Mouse (Mus musculus) frontal cortex, postnatal 14 days (tissue): Measurements from ENCODE around the gene Ccdc124.
A peak's percentile ranks its signal among the peaks of the same experiment; 100 is the strongest.
"Not testable (repeated sequence)": the region's sequence is repeated elsewhere in the genome, so short reads cannot be mapped to it uniquely, and the experiment has no call there.

Experiments
- DNase-seq, 2 experiments: peaks; one replicate each; pipeline ENCODE4 v3.0.0; 2022; ENCODE audit warnings: low spot score in 2 of 2

Gene Ccdc124

DNA sequence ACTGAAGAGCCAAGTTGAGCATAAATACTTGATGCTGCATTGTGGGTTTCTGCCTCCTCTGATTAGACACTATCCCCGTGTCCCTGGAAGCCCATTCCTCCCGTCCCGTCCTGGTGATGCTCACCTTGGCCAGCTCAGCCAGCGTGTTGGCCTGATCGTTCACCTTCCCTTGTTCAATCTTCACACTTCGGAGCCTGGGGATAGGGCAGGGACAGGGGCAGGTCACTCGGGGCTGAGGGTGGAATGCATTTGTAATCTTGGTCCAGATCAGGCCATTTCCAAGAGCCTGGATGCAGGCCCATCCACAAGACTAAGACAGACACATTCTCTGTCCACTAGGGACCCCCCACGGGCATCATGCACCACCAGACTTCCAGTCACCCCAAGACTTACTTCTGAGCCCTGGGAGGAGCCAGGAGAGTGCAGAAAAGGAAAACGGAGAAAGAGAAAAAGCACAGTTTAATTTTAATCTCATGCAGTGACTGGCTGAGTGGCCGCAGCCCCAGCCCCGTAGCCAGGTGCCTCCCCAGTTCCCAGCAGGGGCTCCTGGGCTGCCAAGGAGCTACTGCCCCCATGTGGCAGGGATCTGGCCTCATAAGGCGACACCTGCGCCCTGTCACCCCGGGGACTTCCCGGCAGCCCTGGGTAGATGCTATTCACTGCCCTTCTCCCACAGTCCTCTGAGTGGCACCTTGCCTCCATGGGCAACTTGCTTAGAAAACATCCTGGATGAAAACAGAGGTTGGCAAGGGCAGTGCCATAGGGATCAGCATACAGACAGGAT, 27.2 kb downstream of the Ccdc124 start:
- DNase-seq = no peak

DNA sequence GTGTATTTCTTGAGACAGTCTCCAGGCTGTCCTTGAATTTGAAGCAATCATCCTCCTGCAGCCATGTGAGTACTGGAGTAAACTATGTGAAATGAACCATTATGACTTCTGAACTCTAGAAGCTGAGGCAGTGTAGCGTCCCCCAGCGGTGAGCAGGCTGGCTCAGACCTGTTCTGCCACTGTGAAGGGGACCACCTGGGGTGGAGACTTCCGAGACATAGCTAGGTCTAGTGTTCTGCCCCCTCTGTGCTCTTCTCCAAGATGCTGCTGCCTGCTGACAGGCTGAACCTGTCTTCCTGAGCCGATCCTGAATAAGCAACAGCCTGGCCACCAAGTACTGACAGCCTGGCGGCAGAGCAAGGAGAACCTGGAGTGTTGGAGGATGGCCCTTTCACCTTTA, 28.6 kb downstream of the Ccdc124 start:
- DNase-seq = no peak

DNA sequence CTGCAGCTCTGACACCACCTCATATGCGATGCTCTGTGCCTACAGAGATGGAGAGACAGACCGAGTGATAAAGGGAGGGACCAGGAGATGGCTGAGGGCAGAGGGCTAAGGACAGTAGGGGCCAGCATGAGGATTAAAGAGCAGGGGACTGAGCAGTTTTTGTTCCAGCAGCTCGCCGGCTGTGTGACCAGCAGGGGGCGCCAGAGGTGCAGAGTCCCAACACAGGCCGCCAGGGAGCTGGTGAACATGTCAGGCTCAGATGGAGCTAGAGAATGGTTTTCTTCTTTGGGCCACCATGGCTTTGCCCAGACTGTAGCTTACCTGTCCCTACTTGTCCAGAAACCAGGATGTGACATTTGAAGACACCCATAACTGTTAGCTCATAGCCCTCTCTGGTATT, 29.2 kb downstream of the Ccdc124 start:
- peak in 1 of 2 experiments; percentile 84 for DNase-seq

DNA sequence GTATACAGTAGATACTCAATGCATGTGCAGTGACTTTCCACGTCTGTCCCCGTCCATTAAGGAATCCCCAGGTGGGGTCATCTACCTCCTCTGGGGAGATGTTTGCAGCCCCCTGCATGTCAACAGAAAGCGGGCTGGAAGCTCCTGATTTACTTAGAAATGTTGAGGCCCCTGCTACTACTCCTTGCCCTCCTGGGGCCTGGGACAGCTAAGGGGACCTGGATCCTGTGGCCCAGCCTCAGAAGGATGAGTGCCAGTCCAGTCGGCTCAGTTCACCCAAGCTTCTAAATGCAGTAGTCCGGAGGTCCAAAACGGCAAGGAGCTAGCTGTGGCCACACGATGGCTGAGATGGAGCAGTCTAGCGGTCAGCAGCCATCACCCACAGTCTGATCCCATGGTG, 29.8 kb downstream of the Ccdc124 start:
- no peak for DNase-seq

DNA sequence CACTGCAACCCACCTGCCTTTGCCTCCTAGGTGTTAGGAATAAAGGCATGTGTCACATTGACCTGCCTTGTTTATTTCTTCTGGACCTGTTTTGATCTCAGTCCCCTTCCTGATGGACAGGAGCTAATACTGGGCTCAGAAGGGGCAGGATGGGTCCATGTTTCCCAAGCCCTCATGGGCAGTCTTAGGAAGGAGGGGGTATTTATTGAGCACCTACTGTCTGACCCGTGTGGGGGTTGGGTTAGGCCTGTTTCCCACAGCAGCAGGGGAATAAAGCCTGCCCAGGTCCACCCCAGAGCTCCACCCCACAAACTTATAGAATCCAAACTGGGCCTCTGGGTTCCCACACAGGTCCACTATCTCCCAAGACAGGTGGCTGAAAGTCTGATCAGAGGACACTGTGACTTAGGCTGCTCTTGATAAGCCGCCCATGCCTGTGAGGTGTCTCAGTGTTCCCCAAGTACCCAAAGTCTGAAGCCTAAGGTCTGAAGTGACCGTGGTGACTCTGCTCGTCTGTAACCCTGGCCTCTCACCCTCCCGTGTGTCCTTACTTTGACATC, 30.4 kb downstream of the Ccdc124 start:
- no peak for DNase-seq

DNA sequence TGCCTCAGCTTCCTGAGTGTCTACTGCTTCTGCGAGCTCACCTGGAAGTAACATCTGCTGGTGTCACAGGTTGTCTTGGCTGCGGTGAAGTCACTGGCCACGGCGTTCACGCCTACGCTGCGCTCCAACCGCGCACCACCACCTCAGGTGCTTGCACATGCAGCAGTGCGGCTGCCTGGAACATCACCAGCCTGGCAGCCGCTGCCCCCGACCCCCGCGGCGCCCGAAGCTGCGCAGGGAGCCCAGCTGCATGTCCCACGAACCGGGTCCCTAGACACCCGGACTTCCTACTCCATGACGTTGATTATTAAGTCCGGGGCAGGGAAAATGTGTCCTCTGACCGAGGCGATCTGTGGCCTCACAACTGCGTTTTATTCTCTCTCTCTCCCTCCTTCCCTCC, 31.3 kb downstream of the Ccdc124 start:
- DNase-seq = no peak

DNA sequence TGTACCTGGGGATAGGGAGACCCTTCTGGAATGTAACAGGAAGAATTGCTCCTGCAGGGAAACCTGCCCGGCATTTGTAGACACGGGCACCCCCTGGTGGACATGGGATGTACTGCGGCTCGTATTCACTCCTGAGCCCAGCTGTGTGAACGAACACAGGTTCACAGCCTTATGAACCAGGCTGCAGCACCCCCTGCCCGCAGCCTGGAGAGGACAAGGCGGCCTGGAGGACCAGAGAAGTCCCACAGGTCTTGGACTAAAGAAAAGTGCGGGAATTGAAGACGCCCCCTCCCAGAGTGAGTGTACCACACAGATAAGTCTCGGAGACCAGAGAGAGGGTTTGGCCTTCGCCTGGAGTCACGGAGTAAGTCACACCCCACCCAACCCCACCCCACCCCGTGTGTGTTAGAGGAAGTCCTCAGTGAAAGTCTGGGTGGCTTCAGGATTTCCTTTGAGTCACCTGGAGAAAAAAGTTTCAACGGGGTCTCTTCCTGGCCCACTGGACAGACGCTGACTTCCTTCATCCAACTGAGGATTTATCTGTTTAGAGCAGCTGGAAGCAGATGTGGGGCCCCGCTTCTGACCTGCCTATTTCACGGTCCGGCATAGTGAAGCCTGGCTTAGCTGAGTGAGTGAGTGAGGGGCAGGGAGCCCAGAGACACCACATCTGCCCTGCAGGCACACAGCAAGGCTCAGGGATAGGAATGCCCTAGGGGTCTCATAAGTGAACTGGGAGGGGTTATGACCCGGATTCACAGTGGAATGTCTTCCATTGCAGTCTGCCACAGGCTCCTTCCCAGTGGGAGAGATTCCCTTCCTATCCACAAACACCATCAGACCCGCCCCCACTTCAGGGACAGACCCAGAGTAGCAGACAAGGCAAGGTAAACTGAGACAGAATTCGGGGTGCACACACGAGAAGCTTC, 32.3 kb downstream of the Ccdc124 start:
- DNase-seq = peak; percentile 79 to 94

DNA sequence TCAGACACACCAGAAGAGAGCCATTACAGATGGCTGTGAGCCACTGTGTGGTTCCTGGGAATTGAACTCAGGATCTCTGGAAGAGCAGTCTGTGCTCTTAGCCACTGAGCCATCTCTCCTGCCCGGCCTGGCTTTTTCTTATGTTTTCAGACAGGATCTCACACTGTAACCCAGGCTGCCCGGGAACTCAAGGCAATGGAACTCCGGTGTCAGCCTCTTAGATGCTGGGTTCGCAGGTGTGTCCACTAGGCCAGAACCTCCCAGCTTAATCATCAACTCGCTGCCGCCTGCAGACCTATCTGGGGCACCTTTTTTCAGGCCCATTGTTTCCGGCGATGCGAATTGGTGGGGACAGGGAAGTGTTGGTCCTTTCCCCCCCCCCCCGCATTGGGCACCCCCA, 33.1 kb downstream of the Ccdc124 start:
- no peak for DNase-seq

DNA sequence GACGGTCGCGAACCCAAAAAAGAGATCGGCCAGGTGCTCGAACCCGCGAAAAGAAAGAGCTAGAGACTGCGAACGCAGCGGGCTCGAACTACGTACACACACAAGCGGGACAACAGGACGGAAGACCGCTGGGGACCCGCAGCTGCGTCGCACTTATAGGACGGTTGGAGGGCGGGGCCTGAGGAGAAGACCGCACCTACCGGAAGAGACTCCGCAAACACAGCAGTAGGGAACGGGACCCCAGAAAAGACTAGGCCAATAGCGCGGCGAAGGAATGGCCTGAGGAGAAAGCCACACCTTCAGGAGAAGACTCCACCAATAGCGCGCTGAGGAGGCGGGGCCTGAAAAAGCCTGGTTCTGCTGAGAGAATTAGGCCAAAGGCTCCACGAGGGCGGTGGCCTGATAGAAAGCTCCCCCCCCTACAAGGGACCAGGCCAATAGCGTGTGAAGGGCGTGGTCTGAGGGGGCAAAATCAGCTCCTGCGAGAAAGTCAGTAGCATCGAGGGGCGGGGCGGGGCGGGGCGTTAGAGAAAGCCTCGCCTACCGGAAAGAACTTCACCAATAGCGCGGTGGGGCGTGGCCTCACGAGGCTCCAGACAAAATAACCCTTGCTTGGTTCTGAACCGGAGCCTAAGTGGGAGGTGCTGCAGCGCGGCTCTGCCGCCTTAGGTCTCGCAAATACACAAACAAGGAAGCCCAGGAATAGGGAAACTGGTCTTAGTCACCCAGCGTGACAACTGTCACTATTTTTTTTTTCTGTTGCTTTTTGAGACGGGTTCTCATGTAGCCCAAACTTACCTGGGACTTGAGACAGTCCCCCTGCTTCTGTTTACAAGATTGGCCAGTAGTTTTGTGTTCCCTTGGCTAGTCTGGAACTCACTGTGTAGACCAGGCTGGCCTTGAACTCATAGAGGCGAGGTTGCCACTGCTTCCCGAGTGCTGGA, 34.1 kb downstream of the Ccdc124 start, which contains the start of gene Arrdc2:
Gene Arrdc2, minus strand, starts transcription at position 313 of the 944 bp plus-strand sequence.
- DNase-seq = peak; percentile 98 to 100

DNA sequence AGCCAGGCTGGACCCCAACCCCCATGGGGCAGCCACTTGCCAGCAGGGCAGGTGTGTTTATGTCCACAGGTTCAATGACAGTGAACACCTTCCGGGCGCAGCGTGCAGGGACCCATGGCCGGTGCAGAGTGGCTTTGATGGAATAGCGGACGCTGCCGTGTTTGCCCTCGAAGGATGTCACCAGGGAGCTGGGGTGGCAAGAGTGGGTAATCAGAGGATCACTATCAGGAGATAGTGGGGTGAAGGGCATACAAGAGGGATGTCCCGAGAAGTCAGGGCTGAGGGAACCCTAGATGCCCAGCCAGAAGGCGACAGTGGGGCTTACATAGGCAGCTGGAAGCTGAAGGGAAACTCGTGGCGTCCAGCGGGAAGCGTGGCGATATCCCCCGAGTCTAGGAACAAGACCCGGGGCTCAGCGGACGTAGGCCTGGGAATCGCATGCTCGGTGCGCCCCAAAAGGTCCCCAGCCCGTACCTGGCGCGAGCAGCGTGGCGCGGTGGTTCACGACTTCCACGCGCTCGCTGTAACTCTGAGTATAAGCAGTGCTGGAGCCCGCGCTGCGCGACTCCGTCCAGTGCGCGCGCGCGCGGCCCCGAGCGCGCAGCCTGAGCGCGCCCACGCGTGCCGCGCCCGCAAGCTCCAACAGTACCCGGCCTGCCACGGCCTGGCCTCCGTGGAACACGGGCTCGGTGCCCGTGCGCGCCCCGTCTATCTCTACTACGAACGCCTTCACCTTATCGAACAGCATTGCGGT, 34.9 kb downstream of the Ccdc124 start:
- no peak for DNase-seq

DNA sequence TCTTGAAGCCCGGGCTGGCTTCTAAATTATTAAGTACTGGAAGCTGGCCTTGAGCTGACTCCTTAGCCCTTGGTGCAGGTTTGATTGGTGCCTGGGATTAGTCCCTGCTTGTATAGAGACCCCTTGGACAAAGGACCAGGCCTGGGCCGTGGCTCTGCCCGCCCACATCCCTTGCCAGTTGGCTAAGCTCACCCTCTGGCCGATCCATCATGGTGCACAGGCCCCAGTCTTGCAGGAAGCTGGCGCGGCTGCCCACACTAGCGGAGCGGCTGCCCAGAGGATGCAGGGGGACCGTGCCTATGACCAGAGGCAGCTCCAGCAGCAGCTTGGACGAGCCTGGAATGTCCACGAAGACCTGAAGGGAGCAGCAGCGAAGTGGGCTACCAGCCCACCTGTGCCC, 37.1 kb downstream of the Ccdc124 start:
- no peak for DNase-seq

DNA sequence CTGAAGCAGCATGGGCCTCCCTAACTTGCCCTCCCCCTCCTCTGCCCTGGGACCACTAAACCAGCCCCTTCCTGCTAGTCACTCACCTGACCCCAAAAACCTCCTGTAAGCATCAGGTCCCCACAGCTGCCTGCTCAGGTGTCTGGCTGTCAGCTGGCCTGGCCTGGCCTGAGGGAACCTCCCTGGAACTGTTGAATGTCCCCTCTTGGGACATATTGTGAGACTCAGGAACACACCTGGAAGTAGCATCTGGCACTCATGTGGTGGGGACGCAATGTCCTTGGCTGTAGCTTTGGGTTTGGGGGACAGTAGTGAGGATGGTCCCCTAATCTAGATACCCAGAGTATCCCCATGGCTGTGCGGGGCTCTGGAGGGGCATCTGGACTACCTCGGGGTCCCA, 39.7 kb downstream of the Ccdc124 start:
- DNase-seq = no peak

DNA sequence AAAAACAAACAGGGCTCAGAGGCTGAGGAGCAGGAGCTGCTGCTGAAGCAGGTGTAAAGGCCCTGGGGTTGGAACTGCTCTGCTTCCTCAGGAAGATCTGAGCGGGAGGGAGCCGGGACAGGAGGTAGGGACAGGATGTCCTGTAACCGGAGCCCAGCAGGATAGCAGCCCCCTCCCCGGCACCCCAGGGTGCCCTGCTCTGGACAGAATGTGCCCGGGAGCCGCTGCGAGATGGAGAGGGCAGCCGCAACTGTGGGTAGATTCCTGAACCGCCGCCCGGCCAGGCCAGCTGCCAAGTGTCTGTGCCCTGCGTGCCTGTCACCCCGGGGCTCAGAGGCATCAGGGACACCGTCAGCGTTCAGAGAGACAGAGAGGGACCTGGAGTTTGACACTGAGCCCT, 40.2 kb downstream of the Ccdc124 start:
- no peak for DNase-seq

DNA sequence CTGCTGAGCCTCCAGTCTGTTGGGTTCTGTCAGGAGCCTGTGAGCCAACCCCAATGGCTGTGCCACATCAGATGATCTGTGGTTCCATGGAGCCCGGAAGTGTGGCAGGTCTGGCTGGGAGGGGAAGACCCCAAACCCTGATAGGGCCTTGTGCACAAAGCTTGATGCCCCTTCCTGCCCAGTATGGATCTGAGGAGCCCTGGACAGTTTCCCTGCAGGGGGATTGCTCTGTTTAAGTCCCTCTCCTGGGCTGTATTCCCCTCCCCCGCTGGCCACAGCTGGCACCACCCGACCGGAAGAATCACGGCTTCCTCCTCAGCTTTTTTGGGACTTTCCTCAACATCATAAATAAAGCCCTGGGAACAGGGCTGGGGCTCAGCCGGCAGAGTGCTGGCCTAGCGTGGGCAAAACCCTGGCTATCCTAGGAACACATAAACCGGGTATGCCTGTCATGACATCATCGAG, 40.7 kb downstream of the Ccdc124 start:
- DNase-seq = no peak

DNA sequence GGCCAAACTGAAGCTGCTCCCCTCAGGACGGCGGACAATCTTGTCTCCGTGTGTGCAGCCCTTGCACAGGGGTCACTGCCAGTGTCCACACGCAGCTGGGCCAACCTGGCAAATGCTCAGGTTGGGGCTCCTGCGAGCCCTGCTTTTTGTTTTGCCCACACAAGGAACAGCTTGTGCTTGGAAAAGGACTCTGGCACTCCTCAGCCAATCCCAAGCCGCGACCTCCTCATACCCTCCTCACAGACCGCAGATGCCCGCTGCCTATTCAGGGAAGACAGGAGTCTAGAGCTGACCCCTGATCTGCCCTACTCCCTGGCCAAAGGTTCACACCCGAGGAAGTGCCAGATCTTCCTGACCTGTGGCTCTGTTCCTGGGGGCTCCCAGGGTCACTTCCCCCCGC, 41.4 kb downstream of the Ccdc124 start:
- no peak for DNase-seq

DNA sequence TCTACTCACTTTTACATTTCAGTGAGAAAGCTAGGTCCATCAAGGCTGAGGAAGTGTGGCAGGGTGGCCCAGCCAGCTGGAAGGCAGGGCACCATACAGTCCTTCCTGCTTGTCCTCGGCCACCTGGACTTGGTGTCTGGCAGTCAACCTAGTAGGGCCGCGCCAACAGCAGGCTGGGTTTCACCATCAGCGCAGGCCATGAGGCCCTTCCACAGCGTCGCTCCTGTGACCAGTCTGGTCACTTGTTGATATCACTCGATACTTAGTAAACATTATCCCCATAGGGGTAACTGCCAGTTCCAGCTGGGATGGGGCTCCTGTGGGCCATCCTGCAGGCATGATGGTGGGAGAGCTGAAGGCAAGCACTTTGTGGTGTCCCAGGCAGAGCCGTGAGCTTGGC, 42.2 kb downstream of the Ccdc124 start:
- no peak for DNase-seq

DNA sequence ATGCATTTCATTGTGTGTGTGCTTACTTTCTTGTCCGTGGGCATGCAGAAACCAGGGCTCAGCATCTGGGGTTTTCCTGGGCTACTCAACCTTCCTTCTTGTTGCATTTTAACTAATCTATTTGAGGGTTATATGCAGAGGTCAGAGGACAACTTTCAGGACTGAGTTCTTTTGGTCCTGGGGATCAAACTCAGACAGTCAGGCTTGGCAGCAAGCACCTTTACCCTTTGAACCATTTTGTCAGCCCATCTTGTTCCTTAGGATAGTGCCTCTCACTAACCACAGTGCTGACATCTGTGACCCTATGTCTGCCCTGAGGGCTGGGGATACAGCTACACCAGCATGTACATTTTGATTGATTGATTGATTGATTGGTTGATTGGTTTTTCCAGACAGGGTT, 45.9 kb downstream of the Ccdc124 start:
- no peak for DNase-seq

DNA sequence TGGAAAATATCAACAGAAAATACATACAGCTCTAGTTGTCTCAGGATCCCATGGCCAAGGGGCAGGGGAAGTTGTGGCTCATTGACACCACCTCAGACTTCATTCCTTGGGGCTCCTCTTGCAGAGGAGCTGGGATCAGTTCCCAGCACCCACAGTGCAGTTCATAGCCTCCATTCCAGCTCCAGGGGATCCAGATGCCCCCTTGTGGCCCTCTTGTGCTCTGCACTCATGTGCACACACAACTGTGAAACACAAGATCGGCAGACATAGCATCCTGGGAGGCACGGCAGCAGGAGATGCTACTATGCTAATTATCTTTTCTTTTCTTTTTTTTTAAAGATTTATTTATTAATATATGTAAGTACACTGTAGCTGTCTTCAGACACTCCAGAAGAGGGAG, 46.7 kb downstream of the Ccdc124 start:
- no peak for DNase-seq

DNA sequence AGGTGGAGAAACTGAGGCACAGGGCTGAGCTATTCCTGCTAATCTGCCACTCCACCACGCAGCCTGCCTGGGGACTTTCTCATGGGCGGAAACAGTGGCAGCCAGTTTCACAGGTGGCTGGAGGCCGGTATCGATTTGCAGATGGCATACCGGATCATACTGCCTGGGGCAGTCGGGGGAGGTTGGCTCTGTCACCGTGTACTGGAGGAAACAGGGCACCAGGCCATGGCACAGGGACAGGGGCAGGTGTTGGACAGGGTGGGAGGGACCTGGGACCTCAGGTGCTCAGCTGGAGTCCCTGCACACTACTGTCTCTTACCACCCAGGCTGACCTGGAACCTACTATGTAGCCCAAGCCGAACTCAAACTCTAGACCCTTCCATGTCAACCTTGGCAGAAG, 47.9 kb downstream of the Ccdc124 start:
- no peak for DNase-seq

DNA sequence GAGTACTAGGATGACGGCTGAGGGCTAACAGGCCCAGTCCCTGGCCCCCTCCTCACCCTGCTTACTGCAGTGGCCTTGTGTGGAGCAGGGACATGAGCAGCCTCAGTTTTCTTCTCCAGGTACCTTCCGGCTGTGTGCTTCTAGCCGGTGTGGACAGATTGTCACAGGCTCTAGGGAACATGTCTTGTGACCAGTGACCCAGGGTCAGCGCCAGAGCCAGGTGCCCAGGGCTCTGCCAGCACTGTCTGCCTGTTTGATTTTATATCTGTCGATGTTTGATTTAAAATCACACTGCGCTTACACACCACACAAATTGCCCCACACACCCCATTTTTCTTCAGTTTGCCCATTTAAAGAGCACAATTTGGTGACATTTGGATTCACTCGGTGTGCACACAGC, 49.9 kb downstream of the Ccdc124 start:
- DNase-seq = no peak

DNA sequence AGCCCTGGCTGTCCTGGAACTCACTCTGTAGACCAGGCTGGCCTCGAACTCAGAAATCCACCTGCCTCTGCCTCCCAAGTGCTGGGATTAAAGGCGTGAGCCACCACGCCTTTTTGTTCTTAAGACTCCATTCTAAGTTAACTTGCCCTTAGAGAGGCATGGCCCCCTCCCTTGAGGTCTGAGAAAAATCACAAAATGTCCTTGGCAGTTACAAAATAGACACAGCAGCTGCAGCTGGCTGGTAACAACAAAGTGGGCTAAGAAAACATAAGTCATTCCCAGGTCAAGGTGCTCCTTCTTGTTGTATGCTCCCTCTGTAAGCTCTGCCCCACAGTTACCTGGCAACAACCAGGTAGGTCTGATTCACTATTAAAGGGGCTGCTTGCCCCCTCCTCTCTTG, 51.1 kb downstream of the Ccdc124 start:
- not testable (repeated sequence) for DNase-seq
